ENCODE assay signal across 20 mouse cellular contexts in genomic region chr8:77815648-77815971, GRCm38 (mm10).
A peak's percentile ranks its signal among the peaks of the same experiment; 100 is the strongest.
DNase-seq lines count a peak whose midpoint lies in the region; ATAC-seq and TF ChIP-seq lines count a peak whose summit lies in the region.
"Had no signal": no experiment of that assay in that cellular context is flagged by ENCODE, and none has a peak within 500 bp of the region (broad histone marks: within the 10 kb centered on the region; RNA-seq: fewer than 3 reads in every experiment).

No protein-coding gene starts in this region.

- peak overlapping the region; percentile 87 for H3K27ac ChIP-seq in kidney, postnatal 0 days
- peak overlapping the region; percentile 57 for H3K27ac ChIP-seq in embryonic facial prominence, embryonic 10.5 days (replicated peaks)
- H3K27ac ChIP-seq in embryonic facial prominence, embryonic 13.5 days, result peak overlapping the region; percentile 62
- H3K27ac ChIP-seq in limb, embryonic 15.5 days, result peak overlapping the region; percentile 72
- H3K27ac ChIP-seq: macrophage; midbrain, embryonic 12.5 days had no signal

- ATAC-seq in kidney, postnatal 0 days (replicated peaks; ENCODE audit: low FRiP score, low read depth), result no peak; the same call in 1 of the 2 replicates
- no peak for ATAC-seq in embryonic facial prominence, embryonic 13.5 days (ENCODE audit: insufficient number of reproducible peaks, insufficient read depth, low FRiP score, low TSS enrichment, low read depth)
- peak; percentile 40; the same call in 1 of the 2 replicates for ATAC-seq in limb, embryonic 15.5 days (ENCODE audit: insufficient number of reproducible peaks, low FRiP score, low TSS enrichment, low read depth)
- ATAC-seq: CD4-positive, CD25-positive, alpha-beta regulatory T cell, adult 4 months; forebrain, postnatal 0 days had no signal

- no peak for TF ChIP-seq CTCF in kidney, postnatal 0 days (IDR thresholded peaks at IDR 0.05; ENCODE audit: low read depth)

- H3K27me3 ChIP-seq in kidney, postnatal 0 days (ENCODE audit: insufficient read depth, low read length), result no peaks in the 10 kb centered on the region
- no peaks in the 10 kb centered on the region for H3K27me3 ChIP-seq in embryonic facial prominence, embryonic 10.5 days (replicated peaks; ENCODE audit: low read depth, poor library complexity, severe bottlenecking)
- H3K27me3 ChIP-seq in embryonic facial prominence, embryonic 13.5 days, result no peaks in the 10 kb centered on the region
- H3K27me3 ChIP-seq in limb, embryonic 15.5 days, result no peaks in the 10 kb centered on the region
- H3K27me3 ChIP-seq: midbrain, embryonic 12.5 days had no signal

- no peaks in the 10 kb centered on the region for H3K36me3 ChIP-seq in kidney, postnatal 0 days (ENCODE audit: insufficient read depth, low read length)
- H3K36me3 ChIP-seq in embryonic facial prominence, embryonic 10.5 days (replicated peaks), result no peaks in the 10 kb centered on the region
- H3K36me3 ChIP-seq in embryonic facial prominence, embryonic 13.5 days, result no peaks in the 10 kb centered on the region
- no peaks in the 10 kb centered on the region for H3K36me3 ChIP-seq in limb, embryonic 15.5 days
- H3K36me3 ChIP-seq: midbrain, embryonic 12.5 days had no signal

- peaks cover 9% of the 10 kb centered on the region; the same call in 1 of the 2 replicates for H3K4me1 ChIP-seq in kidney, postnatal 0 days (replicated peaks; ENCODE audit: insufficient read depth, low read length)
- peaks cover 15% of the 10 kb centered on the region for H3K4me1 ChIP-seq in embryonic facial prominence, embryonic 10.5 days
- H3K4me1 ChIP-seq in embryonic facial prominence, embryonic 13.5 days, result peaks cover 24% of the 10 kb centered on the region
- H3K4me1 ChIP-seq in limb, embryonic 15.5 days, result peaks cover 11% of the 10 kb centered on the region
- H3K4me1 ChIP-seq: midbrain, embryonic 12.5 days had no signal

- no peaks in the 10 kb centered on the region for H3K9me3 ChIP-seq in kidney, postnatal 0 days (replicated peaks; ENCODE audit: low read length)
- H3K9me3 ChIP-seq in embryonic facial prominence, embryonic 10.5 days, result no peaks in the 10 kb centered on the region
- no peaks in the 10 kb centered on the region for H3K9me3 ChIP-seq in embryonic facial prominence, embryonic 13.5 days
- H3K9me3 ChIP-seq in limb, embryonic 15.5 days, result no peaks in the 10 kb centered on the region
- H3K9me3 ChIP-seq: midbrain, embryonic 12.5 days had no signal

- no peak overlapping the region for H3K4me3 ChIP-seq in kidney, postnatal 0 days (replicated peaks; ENCODE audit: low read depth, low read length)
- H3K4me3 ChIP-seq in embryonic facial prominence, embryonic 10.5 days, result no peak overlapping the region
- H3K4me3 ChIP-seq in embryonic facial prominence, embryonic 13.5 days, result no peak overlapping the region
- H3K4me3 ChIP-seq in limb, embryonic 15.5 days, result peak overlapping the region; percentile 3; the same call in 1 of the 2 replicates
- H3K4me3 ChIP-seq: midbrain, embryonic 12.5 days; myocyte had no signal

- no peak for DNase-seq in kidney, postnatal 0 days (ENCODE audit: low spot score)
- DNase-seq in kidney, postnatal 10 days, result no peak
- DNase-seq in embryonic facial prominence, embryonic 10.5 days (ENCODE audit: low spot score), result no peak
- no peak for DNase-seq in layer of hippocampus, postnatal 10 days (ENCODE audit: low spot score in 2 of 2)
- no peak for DNase-seq in adrenal gland, postnatal 25 days
- DNase-seq: adrenal gland, adult 2 months; cerebellum, adult 8-10 months; forebrain, postnatal 0 days; gastrocnemius, postnatal 14 days; heart, postnatal 14 days; layer of hippocampus, postnatal 36 days; liver; right cerebral cortex, postnatal 4 days; thymus, postnatal 25 days had no signal

- WGBS in kidney, postnatal 0 days, result 9% methylated on average over 7 of the region's 7 CpGs
- 67% methylated on average over 7 of the region's 7 CpGs for WGBS in embryonic facial prominence, embryonic 10.5 days
- 55% methylated on average over 7 of the region's 7 CpGs for WGBS in embryonic facial prominence, embryonic 13.5 days
- 24% methylated on average over 7 of the region's 7 CpGs for WGBS in limb, embryonic 15.5 days

- no peak overlapping the region for H3K9ac ChIP-seq in kidney, postnatal 0 days (ENCODE audit: low read depth, low read length)
- H3K9ac ChIP-seq in embryonic facial prominence, embryonic 13.5 days, result no peak overlapping the region
- H3K9ac ChIP-seq in limb, embryonic 15.5 days, result no peak overlapping the region
- H3K9ac ChIP-seq: forebrain, postnatal 0 days; midbrain, embryonic 12.5 days had no signal

- H3K4me2 ChIP-seq in kidney, postnatal 0 days (ENCODE audit: low read length), result peak overlapping the region; percentile 44
- peak overlapping the region; percentile 19; the same call in 1 of the 2 replicates for H3K4me2 ChIP-seq in embryonic facial prominence, embryonic 13.5 days
- H3K4me2 ChIP-seq in limb, embryonic 15.5 days, result peak overlapping the region; percentile 33
- H3K4me2 ChIP-seq: midbrain, embryonic 12.5 days had no signal
